Mouse (Mus musculus) liver, embryonic 14.5 days (tissue): ENCODE measurements at regions not wholly inside any gene's neighbourhood (a gene's known extent, or its start where the extent isn't known, plus 50 kb on each side); places are given as distances from the start of the nearest gene placed in this dataset.

Experiments
- ATAC-seq: fragments of 200-750 bp; cut with Nextera tagmentation; 2 replicates; pipeline ENCODE4 v1.8.0; 2017; ENCODE audit warnings: moderate number of reproducible peaks, mild to moderate bottlenecking, moderate library complexity; ENCODE audit not compliant: insufficient read depth
- DNase-seq, 3 experiments: peaks; one replicate each; pipeline ENCODE4 v3.0.0-alpha.2; 2012 to 2013; ENCODE audit warnings: low read depth in 3 of 3, low spot score in 3 of 3
- H3K27ac ChIP-seq: fragments of 300-500 bp; sonication (generic); 2 replicates; pipeline ENCODE4 v1.5.1; 2014; ENCODE audit warnings: moderate library complexity, mild to moderate bottlenecking, control low read depth, inconsistent platforms
- H3K27me3 ChIP-seq: fragments of 300-500 bp; sonication (generic); 2 replicates; pipeline ENCODE4 v1.6.1; 2014; ENCODE audit warnings: mild to moderate bottlenecking, low read length, moderate library complexity; ENCODE audit not compliant: control insufficient read depth, insufficient read depth
- H3K36me3 ChIP-seq: fragments of 300-500 bp; sonication (generic); replicated peaks from 2 replicates; pipeline ENCODE4 v1.6.1; 2014; ENCODE audit warnings: low read depth; ENCODE audit not compliant: control insufficient read depth, insufficient read depth
- H3K4me1 ChIP-seq, 2 experiments: fragments of 200-500 bp in 1 of 2; fragments of 300-500 bp in 1 of 2; sonication (generic) in 1 of 2; replicated peaks; 2 replicates each; pipeline ENCODE4 v1.6.1; 2012 to 2014; ENCODE audit warnings: antibody characterized with exemption in 1 of 2, inconsistent platforms in 1 of 2, low read length in 1 of 2; ENCODE audit not compliant: control insufficient read depth in 2 of 2, insufficient read depth in 2 of 2
- H3K4me2 ChIP-seq: fragments of 300-500 bp; sonication (generic); 2 replicates; pipeline ENCODE4 v1.6.1; 2014; ENCODE audit warnings: low read depth, mild to moderate bottlenecking, control low read depth, moderate library complexity
- H3K4me3 ChIP-seq, 2 experiments: fragments of 200-500 bp in 1 of 2; fragments of 300-500 bp in 1 of 2; sonication (generic) in 1 of 2; 2 replicates each; pipeline ENCODE4 v1.5.1; 2012 to 2014; ENCODE audit warnings: low read depth in 2 of 2, low read length in 2 of 2, mild to moderate bottlenecking in 2 of 2, control low read depth in 1 of 2, inconsistent platforms in 1 of 2, moderate library complexity in 1 of 2; ENCODE audit not compliant: insufficient read depth in 1 of 2
- H3K9ac ChIP-seq: fragments of 300-500 bp; sonication (generic); replicated peaks from 2 replicates; pipeline ENCODE4 v1.6.1; 2014; ENCODE audit warnings: mild to moderate bottlenecking, control low read depth, moderate library complexity
- H3K9me3 ChIP-seq: fragments of 300-500 bp; sonication (generic); 2 replicates; pipeline ENCODE4 v1.6.1; 2016; ENCODE audit warnings: low read length, mixed read lengths; ENCODE audit not compliant: control insufficient read depth
- CTCF ChIP-seq: IDR thresholded peaks from 2 replicates; pipeline ENCODE4 v1.5.1; 2016; ENCODE audit warnings: antibody characterized with exemption, low read depth, control low read depth
- EP300 ChIP-seq: IDR thresholded peaks from 2 replicates; pipeline ENCODE4 v1.6.1; 2016; ENCODE audit warnings: antibody characterized with exemption, low read depth
- WGBS: fragments of 180-500 bp; shearing (Covaris S2); extraction: QIAGEN DNeasy Blood & Tissue Kit; methylation state at CpG from one replicate; pipeline ENCODE4 v1.1.7; 2014; ENCODE audit not compliant: insufficient replicate concordance; 5-methylcytosine and 5-hydroxymethylcytosine counted together

DNA sequence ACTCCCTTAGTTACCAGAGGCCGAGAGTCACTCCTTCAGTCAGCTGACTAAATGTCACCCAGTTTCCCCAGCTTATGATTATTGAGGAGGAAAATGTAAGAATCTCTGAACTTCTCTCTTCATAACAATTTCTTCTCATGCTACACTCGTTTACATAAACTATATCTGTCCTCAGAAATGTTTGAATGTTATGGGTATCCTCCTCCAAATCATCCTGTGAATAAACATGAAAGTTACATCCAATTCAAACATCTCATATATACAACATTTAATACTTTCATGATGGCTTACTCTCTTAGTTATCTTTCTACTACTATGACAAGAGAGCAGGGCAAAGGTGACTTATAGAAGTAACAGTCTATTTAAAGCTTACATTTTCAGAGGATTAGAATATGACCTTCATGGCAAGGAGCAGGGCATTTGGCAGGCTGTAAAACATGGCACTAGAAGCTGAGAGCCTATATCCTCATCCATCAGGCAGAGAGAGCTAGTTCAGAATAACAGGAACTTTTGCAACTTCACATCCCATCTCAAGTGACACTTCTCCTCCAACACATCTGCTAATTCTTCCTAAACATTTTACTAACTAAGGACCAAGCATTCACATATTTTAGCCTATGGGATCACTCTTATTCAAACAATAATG lies 809.8 kb upstream of the Rag2 start:
- no peak for DNase-seq
- Histone ChIP-seq H3K9me3 (no peaks in the 10 kb centered on the region), H3K36me3 (no peaks in the 10 kb centered on the region), H3K27me3 (no peaks in the 10 kb centered on the region), H3K4me3 (no peak overlapping the region), H3K4me2 (no peak overlapping the region), H3K9ac (no peak overlapping the region), H3K4me1 (no peaks in the 10 kb centered on the region), H3K27ac (no peak overlapping the region)
- WGBS = 38% methylated on average over 2 of the region's 2 CpGs
- no peak for ATAC-seq
- TF ChIP-seq EP300 = no peak

GRCm38 (mm10) chr2:100834056-100834455 lies 790.5 kb upstream of the Rag2 start:
- Histone ChIP-seq H3K27ac (no peak overlapping the region), H3K27me3 (no peaks in the 10 kb centered on the region), H3K4me2 (no peak overlapping the region), H3K9me3 (no peaks in the 10 kb centered on the region), H3K9ac (no peak overlapping the region), H3K4me1 (no peaks in the 10 kb centered on the region), H3K4me3 (no peak overlapping the region), H3K36me3 (no peaks in the 10 kb centered on the region)
- WGBS = 67% methylated on average over 4 of the region's 4 CpGs
- TF ChIP-seq EP300 (no peak), CTCF (no peak)
- ATAC-seq = no peak
- no peak for DNase-seq

DNA sequence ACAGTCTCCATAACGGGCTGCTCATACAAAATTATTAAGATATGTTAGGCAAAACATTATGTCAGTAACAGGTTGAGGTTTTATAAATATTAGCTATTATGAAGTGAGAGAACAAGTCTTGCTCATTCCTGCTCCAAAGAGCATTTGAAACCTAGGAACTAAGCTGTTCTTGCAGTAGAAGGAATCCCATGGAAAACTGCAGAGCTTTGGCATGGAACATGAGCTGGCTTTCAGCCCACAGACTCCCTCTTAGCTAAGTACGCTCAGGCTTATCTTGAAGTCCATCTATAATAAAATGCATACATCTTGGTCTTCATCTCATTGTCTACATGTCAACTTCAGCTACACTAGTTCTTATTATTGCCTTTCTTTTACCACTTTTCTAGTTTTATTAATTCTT lies 766.7 kb upstream of the Rag2 start:
- no peaks in the 10 kb centered on the region for H3K4me1 ChIP-seq
- TF ChIP-seq CTCF (no peak), EP300 (no peak)
- H3K9me3 ChIP-seq = no peaks in the 10 kb centered on the region
- WGBS = 65% methylated on average over 2 of the region's 2 CpGs
- H3K4me2 ChIP-seq = no peak overlapping the region
- no peak for ATAC-seq
- no peak for DNase-seq
- no peak overlapping the region for H3K27ac ChIP-seq
- H3K4me3 ChIP-seq = no peak overlapping the region
- H3K36me3 ChIP-seq = no peaks in the 10 kb centered on the region
- no peaks in the 10 kb centered on the region for H3K27me3 ChIP-seq
- no peak overlapping the region for H3K9ac ChIP-seq

- TF ChIP-seq EP300 (no peak), CTCF (no peak)
- H3K4me1 ChIP-seq = no peaks in the 10 kb centered on the region
- H3K9ac ChIP-seq = no peak overlapping the region
- H3K4me2 ChIP-seq = no peak overlapping the region
- ATAC-seq = no peak
- H3K27ac ChIP-seq = no peak overlapping the region
- DNase-seq = no peak
- 44% methylated on average over 1 of the region's 1 CpGs for WGBS
- H3K9me3 ChIP-seq = no peaks in the 10 kb centered on the region
- no peaks in the 10 kb centered on the region for H3K27me3 ChIP-seq
- no peaks in the 10 kb centered on the region for H3K36me3 ChIP-seq
- H3K4me3 ChIP-seq = no peak overlapping the region
These were observed 759.0 kb upstream of the Rag2 start for GRCm38 (mm10) chr2:100865495-100865894.
